Mouse (Mus musculus) cortical plate, adult 2 months (tissue): ENCODE measurements at regions not wholly inside any gene's neighbourhood (a gene's known extent, or its start where the extent isn't known, plus 50 kb on each side); places are given as distances from the start of the nearest gene placed in this dataset.

Source experiments
- CTCF ChIP-seq: fragments of 200-500 bp; IDR thresholded peaks from 2 replicates; pipeline ENCODE4 v1.5.1; 2011; ENCODE audit warnings: mild to moderate bottlenecking, control low read depth, low read length; ENCODE audit not compliant: insufficient read depth; ENCODE audit errors: extremely low read depth
- POLR2A ChIP-seq: fragments of 200-500 bp; IDR thresholded peaks from 2 replicates; pipeline ENCODE4 v1.6.1; 2011; ENCODE audit warnings: mild to moderate bottlenecking, low read length, control low read depth; ENCODE audit not compliant: insufficient read depth; ENCODE audit errors: extremely low read depth

GRCm38 (mm10) chr13:31477171-31477867 lies 78.6 kb upstream of the Foxq1 start:
- TF ChIP-seq POLR2A (no peak), CTCF (no peak)
